Mouse (Mus musculus) olfactory bulb, adult 2 months (tissue): Measurements from ENCODE around the gene Mycn.

Experiments used
- CTCF ChIP-seq: fragments of 200-500 bp; IDR thresholded peaks from 2 replicates; pipeline ENCODE4 v1.5.1; 2012; ENCODE audit warnings: low read depth, mild to moderate bottlenecking, low read length, moderate library complexity; ENCODE audit not compliant: insufficient read depth
- POLR2A ChIP-seq: fragments of 200-500 bp; IDR thresholded peaks from 2 replicates; pipeline ENCODE4 v1.6.1; 2012; ENCODE audit warnings: mild to moderate bottlenecking, low read depth, low read length, moderate library complexity; ENCODE audit not compliant: insufficient read depth

DNA sequence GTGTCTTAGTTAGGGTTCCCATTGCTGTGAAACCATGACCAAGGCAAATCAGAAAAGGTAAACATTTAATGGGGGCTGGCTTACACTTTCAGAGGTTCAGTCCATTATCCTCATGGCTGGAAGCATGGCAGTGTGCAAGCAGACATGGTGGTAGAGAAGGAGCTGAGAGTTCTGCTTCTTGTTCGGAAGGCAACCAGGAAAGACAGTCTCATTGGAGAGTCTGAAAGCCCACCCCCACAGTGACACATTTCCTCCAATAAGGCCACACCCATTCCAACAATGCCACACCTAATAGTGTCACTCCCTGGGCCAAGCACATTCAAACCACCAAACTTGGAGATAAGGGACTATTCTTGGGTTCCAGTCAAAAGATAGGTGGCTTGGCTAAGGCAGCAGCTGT is 39.3 kb downstream of the Mycn start:
- TF ChIP-seq CTCF, result no peak
- TF ChIP-seq POLR2A, result no peak
